Mouse (Mus musculus) stomach, embryonic 14.5 days (tissue): ENCODE results near the gene Pla2r1. TPM values are rescaled to one million over a fixed set of nuclear protein-coding genes. Genes with fewer than 3 reads are reported as not detected.

ENCODE experiments used
- ATAC-seq: fragments of 200-750 bp; cut with Nextera tagmentation; 2 replicates; pipeline ENCODE4 v1.8.0; 2017; ENCODE audit warnings: low read depth, moderate TSS enrichment; ENCODE audit not compliant: insufficient number of reproducible peaks, insufficient read depth, low FRiP score
- H3K27ac ChIP-seq: fragments of 300-500 bp; sonication (generic); 2 replicates; pipeline ENCODE4 v1.5.1; 2014; ENCODE audit warnings: mild to moderate bottlenecking, low read length, moderate library complexity, mixed read lengths
- H3K27me3 ChIP-seq: fragments of 300-500 bp; sonication (generic); 2 replicates; pipeline ENCODE4 v1.6.1; 2014; ENCODE audit warnings: low read length, control low read depth, mixed read lengths; ENCODE audit not compliant: control insufficient read depth, insufficient read depth
- H3K36me3 ChIP-seq: fragments of 300-500 bp; sonication (generic); 2 replicates; pipeline ENCODE4 v1.6.1; 2014; ENCODE audit warnings: mild to moderate bottlenecking, control low read depth, low read length, moderate library complexity, mixed read lengths; ENCODE audit not compliant: control insufficient read depth, insufficient read depth
- H3K4me1 ChIP-seq: fragments of 300-500 bp; sonication (generic); 2 replicates; pipeline ENCODE4 v1.6.1; 2014; ENCODE audit warnings: low read length, control low read depth, mixed read lengths; ENCODE audit not compliant: control insufficient read depth, insufficient read depth
- H3K4me2 ChIP-seq: fragments of 300-500 bp; sonication (generic); replicated peaks from 2 replicates; pipeline ENCODE4 v1.6.1; 2014; ENCODE audit warnings: low read depth, low read length, control low read depth
- H3K4me3 ChIP-seq: fragments of 300-500 bp; sonication (generic); 2 replicates; pipeline ENCODE4 v1.5.1; 2014; ENCODE audit warnings: low read depth, low read length, control low read depth
- H3K9ac ChIP-seq: fragments of 300-500 bp; sonication (generic); replicated peaks from 2 replicates; pipeline ENCODE4 v1.6.1; 2014; ENCODE audit warnings: low read depth, mild to moderate bottlenecking, control low read depth, low read length, moderate library complexity, mixed read lengths
- H3K9me3 ChIP-seq: fragments of 300-500 bp; sonication (generic); 2 replicates; pipeline ENCODE4 v1.6.1; 2016; ENCODE audit warnings: low read depth, low read length, control low read depth; ENCODE audit not compliant: control insufficient read depth
- WGBS: fragments of 180-500 bp; shearing (Covaris S2); extraction: QIAGEN DNeasy Blood & Tissue Kit; methylation state at CpG from one replicate; pipeline ENCODE4 v1.1.7; 2014; 5-methylcytosine and 5-hydroxymethylcytosine counted together
- polyA plus RNA-seq: library from polyadenylated mRNA; unstranded; fragments of >200 nt; fragmentation: Nextera tagmentation; extraction: Ambion mirVana; gene quantifications from 2 replicates; pipeline ENCODE4 v1.2.1, GENCODE M21; 2014

Pla2r1 gene
- polyA plus RNA-seq, 1 experiment from 2014 or later = 3.8 TPM

GRCm38 (mm10) chr2:60549851-60550250, 3.3 kb downstream of the Pla2r1 start:
- no peaks in the 10 kb centered on the region for H3K9me3 ChIP-seq
- no peak overlapping the region for H3K4me3 ChIP-seq
- no peaks in the 10 kb centered on the region for H3K27me3 ChIP-seq
- no peak overlapping the region for H3K9ac ChIP-seq
- H3K27ac ChIP-seq = no peak overlapping the region
- no peaks in the 10 kb centered on the region for H3K36me3 ChIP-seq
- H3K4me1 ChIP-seq = 0 out of 2 replicates have a peak, but pooled peaks cover 3% of the 10 kb centered on the region
- WGBS = 93% methylated on average over 2 of the region's 2 CpGs
- H3K4me2 ChIP-seq = no peak overlapping the region
- no peak for ATAC-seq

GRCm38 (mm10) chr2:60546082-60546481, 7.0 kb downstream of the Pla2r1 start:
- no peak for ATAC-seq
- no peaks in the 10 kb centered on the region for H3K27me3 ChIP-seq
- 61% methylated on average over 4 of the region's 4 CpGs for WGBS

GRCm38 (mm10) chr2:60544006-60544405, 9.1 kb downstream of the Pla2r1 start:
- no peak for ATAC-seq
- H3K9me3 ChIP-seq = no peaks in the 10 kb centered on the region
- 41% methylated on average over 5 of the region's 5 CpGs for WGBS
- no peak overlapping the region for H3K27ac ChIP-seq
- peaks cover 5% of the 10 kb centered on the region; the same call in 1 of the 2 replicates for H3K4me1 ChIP-seq
- H3K4me3 ChIP-seq = no peak overlapping the region
- H3K4me2 ChIP-seq = no peak overlapping the region
- H3K27me3 ChIP-seq = no peaks in the 10 kb centered on the region
- H3K9ac ChIP-seq = no peak overlapping the region
- H3K36me3 ChIP-seq = no peaks in the 10 kb centered on the region

More at GRCm38 (mm10) chr2:60546082-60546481, 7.0 kb downstream of the Pla2r1 start:
- Histone ChIP-seq H3K9me3 (no peaks in the 10 kb centered on the region), H3K4me2 (no peak overlapping the region), H3K4me1 (peaks cover 5% of the 10 kb centered on the region; the same call in 1 of the 2 replicates), H3K4me3 (no peak overlapping the region), H3K27ac (no peak overlapping the region), H3K36me3 (no peaks in the 10 kb centered on the region), H3K9ac (no peak overlapping the region)

- Histone ChIP-seq H3K4me1 (peaks cover 5% of the 10 kb centered on the region; the same call in 1 of the 2 replicates), H3K9ac (no peak overlapping the region), H3K36me3 (no peaks in the 10 kb centered on the region), H3K27me3 (no peaks in the 10 kb centered on the region), H3K4me2 (no peak overlapping the region), H3K27ac (no peak overlapping the region), H3K9me3 (no peaks in the 10 kb centered on the region), H3K4me3 (no peak overlapping the region)
- no peak for ATAC-seq
- WGBS = 29% methylated on average over 5 of the region's 5 CpGs
Observed at GRCm38 (mm10) chr2:60541745-60542144, 11.4 kb downstream of the Pla2r1 start.

DNA sequence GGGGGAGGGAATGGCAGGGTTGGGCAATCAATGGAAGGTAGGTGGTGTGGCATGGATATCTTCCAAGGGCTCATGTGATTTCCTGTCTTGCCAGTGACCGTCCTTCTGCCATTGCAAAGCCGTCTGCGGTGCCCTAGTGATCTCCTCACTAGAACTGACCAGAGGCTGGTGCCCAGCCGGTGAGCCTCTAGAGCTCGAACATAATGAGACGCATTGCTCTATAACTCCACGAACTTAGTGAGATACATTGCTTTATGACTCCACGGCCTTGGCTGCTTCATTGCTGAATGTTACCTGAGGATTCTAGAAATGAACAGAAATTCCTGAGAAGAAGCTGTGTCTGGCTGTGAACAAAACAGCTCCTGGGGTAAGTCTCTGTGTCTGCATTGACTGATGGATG, 12.8 kb downstream of the Pla2r1 start:
- no peak for ATAC-seq
- H3K9me3 ChIP-seq = no peaks in the 10 kb centered on the region
- no peaks in the 10 kb centered on the region for H3K36me3 ChIP-seq
- no peak overlapping the region for H3K4me2 ChIP-seq
- H3K9ac ChIP-seq = no peak overlapping the region
- H3K27me3 ChIP-seq = no peaks in the 10 kb centered on the region
- 89% methylated on average over 8 of the region's 8 CpGs for WGBS
- peaks cover 5% of the 10 kb centered on the region; the same call in 1 of the 2 replicates for H3K4me1 ChIP-seq
- no peak overlapping the region for H3K4me3 ChIP-seq
- no peak overlapping the region for H3K27ac ChIP-seq

DNA sequence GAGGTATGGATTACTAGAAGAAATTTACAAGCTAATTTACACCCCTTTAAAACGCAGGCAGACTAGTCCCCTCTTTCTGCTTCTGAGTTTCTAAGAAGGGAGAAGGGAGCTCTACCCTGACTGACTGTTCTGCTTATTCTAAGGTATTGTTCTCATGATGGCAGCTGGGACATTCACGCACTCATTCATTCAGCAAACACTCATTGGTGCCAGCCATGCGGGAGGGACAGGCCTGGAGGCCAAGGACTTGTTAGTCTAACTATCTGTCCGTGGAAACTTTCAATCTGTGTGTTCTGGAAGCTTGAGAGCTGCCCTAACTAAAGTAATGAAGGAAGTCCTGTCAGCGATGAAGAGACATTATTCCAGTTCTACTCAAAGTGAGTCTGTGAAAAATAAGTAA, 14.4 kb downstream of the Pla2r1 start:
- WGBS = 75% methylated on average over 5 of the region's 5 CpGs

GRCm38 (mm10) chr2:60538274-60538673, 14.8 kb downstream of the Pla2r1 start:
- Histone ChIP-seq H3K9me3 (no peaks in the 10 kb centered on the region), H3K27ac (no peak overlapping the region), H3K4me1 (0 out of 2 replicates have a peak, but pooled peaks cover 5% of the 10 kb centered on the region), H3K4me3 (no peak overlapping the region), H3K4me2 (no peak overlapping the region), H3K36me3 (no peaks in the 10 kb centered on the region), H3K9ac (no peak overlapping the region), H3K27me3 (no peaks in the 10 kb centered on the region)
- 64% methylated on average over 4 of the region's 4 CpGs for WGBS
- no peak for ATAC-seq

More for the DNA sequence above, 14.4 kb downstream of the Pla2r1 start:
- H3K27ac ChIP-seq = no peak overlapping the region
- no peak overlapping the region for H3K4me2 ChIP-seq
- ATAC-seq = no peak
- 0 out of 2 replicates have a peak, but pooled peaks cover 5% of the 10 kb centered on the region for H3K4me1 ChIP-seq
- H3K27me3 ChIP-seq = no peaks in the 10 kb centered on the region
- H3K36me3 ChIP-seq = no peaks in the 10 kb centered on the region
- H3K4me3 ChIP-seq = no peak overlapping the region
- H3K9me3 ChIP-seq = no peaks in the 10 kb centered on the region
- H3K9ac ChIP-seq = no peak overlapping the region

- no peaks in the 10 kb centered on the region for H3K9me3 ChIP-seq
- 86% methylated on average over 8 of the region's 8 CpGs for WGBS
- no peak for ATAC-seq
- H3K4me2 ChIP-seq = no peak overlapping the region
- H3K36me3 ChIP-seq = no peaks in the 10 kb centered on the region
- no peaks in the 10 kb centered on the region for H3K27me3 ChIP-seq
- no peak overlapping the region for H3K9ac ChIP-seq
- no peak overlapping the region for H3K27ac ChIP-seq
- no peak overlapping the region for H3K4me3 ChIP-seq
- H3K4me1 ChIP-seq = no peaks in the 10 kb centered on the region
Observed at GRCm38 (mm10) chr2:60534755-60535154, 18.4 kb downstream of the Pla2r1 start.

GRCm38 (mm10) chr2:60533026-60533425, 20.1 kb downstream of the Pla2r1 start:
- Histone ChIP-seq H3K4me3 (no peak overlapping the region), H3K4me2 (no peak overlapping the region), H3K9me3 (no peaks in the 10 kb centered on the region), H3K4me1 (no peaks in the 10 kb centered on the region), H3K27ac (no peak overlapping the region), H3K36me3 (no peaks in the 10 kb centered on the region), H3K9ac (no peak overlapping the region), H3K27me3 (no peaks in the 10 kb centered on the region)
- 70% methylated on average over 3 of the region's 3 CpGs for WGBS
- no peak for ATAC-seq
